Mouse (Mus musculus) ES-CJ7 (cell line): Measurements from ENCODE around the gene Ugt1a6a.

ENCODE experiments used
- DNase-seq: peaks from one replicate; pipeline ENCODE4 v3.0.0; 2011; ENCODE audit warnings: low read depth, low spot score

Gene Ugt1a6a

DNA sequence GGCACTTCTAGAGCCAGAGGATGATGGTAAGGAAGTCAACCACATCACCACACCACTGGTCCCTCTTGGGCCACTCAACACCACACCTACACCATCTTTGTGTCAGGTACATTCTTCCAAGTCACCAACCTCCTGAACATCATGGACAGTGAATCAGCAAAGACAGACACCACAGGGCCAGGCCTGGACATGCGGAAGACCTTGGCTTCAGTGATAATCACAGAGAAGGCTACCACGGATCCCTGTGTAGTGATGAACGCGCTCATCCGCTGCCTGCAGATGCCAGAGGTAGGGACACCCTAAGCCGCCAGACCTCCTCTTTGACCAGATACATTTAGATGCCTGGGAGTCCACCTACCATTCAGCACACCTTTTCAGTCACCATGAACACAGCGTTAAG, 93.5 kb downstream of the Ugt1a6a start:
- DNase-seq = no peak

DNA sequence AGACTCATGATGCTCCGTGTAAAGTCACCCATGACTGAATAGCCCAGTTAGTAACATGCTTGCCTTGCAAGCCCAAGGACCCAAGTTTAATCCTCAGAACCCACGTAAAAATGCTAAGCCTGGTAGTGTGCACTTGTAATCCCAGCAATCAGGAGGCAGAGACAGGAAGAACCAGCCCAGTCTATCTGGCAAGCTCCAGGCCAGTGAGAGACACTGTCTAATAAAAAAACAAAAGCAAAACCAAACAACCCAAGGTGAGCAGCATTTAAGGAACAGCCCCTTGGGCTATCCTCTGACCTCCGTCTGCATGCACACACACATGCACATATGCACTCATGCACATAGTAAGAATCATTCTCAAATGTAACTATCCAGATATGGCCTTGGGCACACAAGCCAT, 95.0 kb downstream of the Ugt1a6a start:
- no peak for DNase-seq

DNA sequence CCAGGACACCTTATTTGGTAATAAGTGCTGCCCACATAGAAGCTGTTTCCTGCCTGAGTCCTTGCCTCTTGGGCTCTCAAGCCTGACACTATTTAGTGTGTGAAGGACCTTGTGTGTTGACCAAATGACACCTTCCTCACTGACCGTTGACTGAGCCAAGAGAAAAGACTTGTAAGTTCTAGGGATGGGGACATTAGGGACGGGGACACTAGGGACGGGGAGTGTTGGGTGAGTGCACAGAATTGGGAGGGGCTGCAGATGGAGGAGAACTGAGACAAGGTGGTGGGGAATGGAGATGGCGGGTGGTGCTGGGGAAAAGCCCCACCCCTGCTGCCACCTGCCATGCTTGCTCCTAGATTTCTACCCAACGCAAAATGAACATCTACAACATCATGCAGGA, 95.4 kb downstream of the Ugt1a6a start:
- DNase-seq = no peak

DNA sequence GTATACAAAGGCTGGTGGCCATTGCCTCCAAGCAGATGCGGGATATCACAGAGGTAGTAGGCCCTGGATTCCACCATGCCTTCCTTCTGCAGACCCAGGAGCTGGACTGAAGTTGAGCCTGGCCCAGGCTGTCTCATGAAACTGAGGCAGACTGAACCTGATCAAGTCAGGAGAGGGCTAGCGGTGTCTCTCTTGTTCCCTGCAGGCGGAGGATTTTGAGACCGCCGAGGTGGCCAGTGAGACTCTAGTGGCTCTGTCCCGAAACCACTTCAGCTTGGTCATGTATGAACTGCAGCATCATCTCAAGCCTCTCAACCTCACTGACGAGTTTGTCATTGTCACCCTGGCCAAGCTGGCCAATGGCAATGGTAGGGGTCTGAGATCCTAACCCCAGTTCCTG, 95.8 kb downstream of the Ugt1a6a start:
- DNase-seq = no peak

DNA sequence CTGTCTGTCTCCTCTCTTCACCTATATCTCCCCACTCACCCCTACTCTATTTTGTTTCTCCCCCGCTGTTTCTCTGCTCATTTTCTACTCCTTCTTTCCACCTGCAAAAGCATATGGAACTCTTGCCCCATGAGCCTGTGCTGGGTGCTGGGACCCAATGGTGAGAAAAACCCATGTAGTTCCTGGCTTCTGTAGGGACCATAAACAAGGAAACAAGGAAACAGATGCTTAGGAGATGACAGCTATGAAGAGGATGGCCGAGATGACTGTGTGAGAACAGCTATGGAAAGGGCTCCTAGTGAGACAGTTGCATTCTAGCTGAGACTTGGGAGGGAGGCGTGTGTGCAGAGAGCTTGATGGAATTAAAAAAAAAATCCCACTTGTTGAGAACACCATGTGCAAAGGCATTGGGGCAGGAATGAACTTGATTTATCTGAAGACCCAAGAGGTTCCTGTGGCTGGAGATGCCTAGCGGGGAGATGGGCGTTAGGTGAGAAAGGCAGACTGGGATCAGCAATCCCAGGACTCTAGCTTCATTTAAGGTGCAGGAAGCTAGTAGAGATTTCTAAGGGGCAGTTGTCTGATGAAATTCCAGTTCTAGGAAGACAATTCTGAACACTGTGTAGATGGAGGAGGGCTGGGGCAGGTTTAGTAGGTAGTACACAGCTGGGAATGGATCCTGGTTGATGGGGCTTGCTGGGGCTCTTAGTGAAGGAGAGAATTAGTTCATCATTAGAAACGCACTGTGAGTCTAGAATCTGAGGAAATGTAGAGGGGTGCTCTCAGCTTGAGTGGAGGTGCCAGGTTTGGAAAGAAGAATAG, 96.6 kb downstream of the Ugt1a6a start:
- no peak for DNase-seq

DNA sequence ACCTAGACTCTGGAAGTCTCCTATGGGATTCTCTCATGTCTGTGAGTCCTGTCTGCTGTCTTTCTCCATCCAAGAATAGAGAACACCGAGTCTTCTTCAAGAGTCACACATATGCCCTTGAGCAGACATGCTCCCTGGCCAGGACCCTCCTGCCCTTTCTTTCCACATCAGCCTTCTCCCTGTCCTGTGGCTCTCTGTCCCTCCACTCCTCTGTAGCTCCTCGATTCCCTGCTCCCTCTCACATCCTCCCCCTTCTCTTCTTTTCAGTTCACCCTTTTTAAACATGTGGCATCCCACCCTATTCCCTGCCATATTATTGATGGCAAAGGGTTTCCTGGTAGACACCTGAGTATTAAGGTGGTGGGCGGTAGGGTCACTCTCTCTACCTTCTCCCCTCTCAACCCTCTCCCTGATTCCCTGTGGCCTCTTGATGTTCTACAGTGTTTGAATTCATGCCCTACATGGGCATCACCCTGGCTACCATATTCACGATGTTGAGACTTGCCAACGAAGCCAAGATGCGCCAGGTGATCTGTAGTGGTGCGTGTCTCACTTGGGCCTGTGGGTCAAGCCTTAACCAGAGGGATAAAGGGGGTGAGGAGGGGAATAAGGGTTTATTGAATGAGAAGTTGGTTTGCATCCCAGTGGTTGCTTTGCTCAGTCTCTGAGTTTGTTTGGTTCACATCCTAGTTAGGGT, 97.3 kb downstream of the Ugt1a6a start:
- no peak for DNase-seq

DNA sequence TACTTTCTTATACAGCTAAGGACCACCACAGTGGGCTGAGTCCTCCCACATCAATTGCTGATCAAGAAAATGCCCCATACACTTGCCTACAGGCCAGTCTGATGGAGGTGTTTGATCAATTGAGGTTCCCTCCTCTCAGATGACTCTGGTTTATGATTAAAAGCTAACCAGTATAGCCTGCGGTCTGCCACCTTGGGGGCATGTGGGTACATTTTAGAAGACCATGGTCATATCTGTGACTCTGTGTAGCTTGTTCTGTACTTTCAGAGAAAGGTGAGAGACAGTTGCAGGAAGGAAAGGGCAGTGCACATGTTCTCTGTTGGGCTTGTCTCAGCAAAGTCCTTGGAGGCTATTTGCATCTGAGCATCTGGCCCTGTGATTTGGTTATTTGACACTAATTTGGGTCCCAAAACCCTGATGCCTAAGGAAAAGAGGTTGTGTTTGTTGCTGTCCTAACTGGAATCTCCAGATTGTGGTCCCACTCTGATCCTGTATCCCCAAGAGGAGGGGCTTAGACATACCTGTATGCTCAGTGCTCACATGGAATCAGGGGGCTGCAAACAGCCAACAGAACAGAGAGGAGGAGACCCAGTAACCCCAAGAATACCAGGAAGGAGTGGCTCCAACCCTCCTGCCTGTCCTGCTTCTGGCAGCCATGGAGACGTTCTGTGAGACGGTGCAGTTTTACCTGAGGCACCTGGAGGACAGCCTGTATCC, 98.2 kb downstream of the Ugt1a6a start:
- DNase-seq = no peak

DNA sequence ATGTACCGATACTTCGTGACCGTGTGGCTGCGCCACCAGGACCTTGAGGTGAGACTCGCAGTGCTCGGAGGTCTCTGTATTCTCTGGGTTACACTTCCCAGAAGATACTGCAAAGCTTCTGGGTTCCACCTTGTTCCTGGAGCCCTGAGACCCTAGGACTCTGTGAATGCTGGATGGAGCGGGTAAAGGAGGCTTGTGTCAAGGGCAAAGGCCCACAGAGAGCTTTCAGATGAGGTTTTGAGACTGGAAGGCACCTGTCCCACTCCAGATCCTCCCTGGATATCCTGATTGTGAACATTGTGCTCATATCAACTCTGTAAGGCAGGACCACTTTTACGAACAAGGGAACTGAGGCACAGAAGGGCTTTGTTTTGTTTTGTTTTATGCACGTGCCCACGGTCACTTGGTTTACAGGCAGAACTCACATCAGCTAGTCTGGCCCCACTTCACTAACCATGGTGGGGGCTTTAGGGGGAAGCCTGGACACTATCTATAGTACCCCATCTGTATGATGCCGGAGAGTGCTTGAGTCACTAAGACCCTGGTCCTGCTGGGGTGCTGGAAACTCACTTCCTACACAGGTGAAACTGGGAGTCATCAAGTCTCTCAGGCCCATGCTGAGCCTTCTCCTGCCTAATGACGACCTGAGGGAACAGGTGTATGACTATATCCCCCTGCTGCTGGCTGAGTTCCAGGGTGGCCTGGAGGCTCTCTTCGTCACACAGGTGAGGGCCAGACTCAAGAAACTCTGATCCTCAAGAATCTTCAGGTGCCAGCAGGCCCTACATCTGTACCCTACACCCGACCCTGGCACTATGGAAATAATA, 99.0 kb downstream of the Ugt1a6a start:
- no peak for DNase-seq

DNA sequence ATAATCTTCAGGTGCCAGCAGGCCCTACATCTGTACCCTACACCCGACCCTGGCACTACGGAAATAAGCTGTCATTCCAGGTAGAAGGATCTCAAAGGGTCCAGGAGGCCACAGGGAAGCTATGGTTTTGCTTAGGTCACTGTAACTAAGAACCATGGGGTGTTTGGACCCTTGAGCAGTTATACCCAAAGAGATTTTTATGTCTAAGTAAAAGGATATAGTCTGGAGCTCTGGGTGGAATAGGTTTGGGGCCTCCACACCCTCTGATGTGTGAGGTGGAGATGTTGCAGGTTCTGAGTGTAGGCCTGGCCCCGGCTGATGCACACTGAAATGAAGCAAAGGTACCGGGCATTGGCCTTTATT, 99.6 kb downstream of the Ugt1a6a start:
- DNase-seq = no peak

DNA sequence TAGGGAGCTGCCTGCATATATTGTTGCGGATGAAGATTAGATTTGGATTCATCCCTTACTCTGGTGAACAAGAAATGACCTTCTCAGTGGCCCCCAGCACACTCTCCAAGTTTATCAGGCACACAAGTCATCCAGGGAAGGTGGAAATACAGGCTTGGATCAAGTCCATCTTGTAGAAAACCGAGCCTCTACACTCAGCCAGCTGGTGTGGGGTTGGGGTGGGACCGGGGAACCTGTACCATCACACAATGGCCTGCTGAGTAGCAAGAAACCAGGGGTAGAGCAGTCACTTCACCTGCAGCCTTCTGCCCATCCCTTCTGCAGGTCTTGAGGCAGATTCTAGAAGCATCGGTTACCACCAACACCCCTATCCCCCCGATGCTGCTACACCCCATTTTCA, 100.0 kb downstream of the Ugt1a6a start:
- no peak for DNase-seq

DNA sequence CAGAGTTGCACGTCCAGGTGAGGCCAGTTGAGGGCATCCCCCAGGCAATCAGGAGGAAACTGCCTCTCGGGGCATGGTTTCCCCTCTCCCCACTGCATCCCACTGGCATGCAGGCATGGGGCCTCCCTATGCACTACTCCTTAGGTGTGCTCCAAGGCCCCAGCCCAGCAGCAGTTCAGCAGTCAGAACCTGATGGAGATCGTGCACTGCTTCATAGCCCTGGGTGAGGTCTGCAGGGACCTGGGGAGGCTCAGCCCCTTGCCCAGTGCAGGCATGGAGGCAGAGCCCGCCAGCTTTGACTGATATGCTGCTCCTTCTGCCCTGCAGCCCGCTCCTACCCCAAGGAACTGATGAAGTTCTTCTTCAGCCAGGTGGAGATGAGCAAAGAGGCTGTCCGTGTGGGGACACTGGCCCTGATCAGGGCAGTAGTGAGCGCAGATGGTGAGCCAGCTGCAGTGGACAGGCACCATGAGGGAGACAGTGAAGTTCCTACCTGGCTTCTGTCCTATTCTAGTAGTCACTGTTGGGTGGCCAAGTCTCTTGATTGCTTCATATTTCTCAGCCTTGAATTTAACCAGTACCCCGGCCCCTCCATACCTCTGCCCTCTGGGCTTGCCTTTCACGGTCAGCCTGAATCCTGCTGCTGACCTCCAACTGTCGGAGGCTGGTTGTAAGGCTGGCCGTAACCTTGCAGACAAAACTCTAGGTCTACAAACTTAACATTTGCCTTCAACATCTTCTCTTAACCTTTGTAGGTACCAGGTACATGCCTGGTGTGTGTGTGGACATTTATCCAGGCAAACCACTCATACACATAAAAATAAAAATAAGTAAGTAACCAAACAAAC, 100.7 kb downstream of the Ugt1a6a start:
- no peak for DNase-seq

DNA sequence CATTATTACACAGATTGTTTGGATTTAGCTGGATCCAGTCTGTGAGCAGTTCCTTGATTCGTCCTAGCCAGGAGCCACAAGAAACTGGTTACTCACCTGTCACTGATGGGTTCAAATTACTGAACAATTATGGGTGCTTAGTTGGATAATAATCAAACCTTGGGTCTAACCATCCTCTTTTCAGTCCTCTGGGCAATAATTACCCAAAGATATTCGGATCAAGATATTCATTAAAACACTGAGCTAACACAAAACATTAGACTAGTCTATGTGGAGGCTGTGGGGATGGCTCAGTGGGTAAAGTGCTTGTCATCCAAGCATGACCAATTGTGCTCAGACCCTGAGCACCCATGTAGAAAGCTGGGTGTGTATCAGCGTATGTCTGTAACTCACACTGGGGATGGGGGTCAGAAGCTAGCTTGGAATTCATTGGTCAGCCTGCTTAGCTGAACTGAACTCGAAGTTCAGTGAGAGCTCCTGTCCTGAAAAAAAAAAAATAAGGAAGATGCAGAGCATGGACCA, 101.3 kb downstream of the Ugt1a6a start:
- DNase-seq = no peak

DNA sequence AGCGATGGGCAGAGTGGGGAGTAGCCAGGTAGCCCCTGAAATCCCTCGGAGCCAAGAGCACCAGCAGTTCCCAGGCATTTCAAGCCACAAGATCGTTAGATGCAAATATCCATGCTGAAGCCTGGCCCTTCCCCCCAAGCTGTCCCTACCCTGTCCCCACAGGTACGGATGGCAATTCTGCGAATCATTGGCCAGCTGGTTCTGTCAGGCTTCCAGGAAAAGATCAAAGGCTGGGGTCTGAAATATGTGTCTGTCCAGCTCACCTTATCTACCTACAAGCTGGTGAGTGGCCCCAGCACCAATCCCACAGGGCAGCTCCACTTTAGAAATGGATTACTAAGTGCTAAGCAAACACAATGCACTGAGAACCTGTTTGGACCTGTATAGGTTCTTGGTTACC, 102.7 kb downstream of the Ugt1a6a start:
- no peak for DNase-seq

DNA sequence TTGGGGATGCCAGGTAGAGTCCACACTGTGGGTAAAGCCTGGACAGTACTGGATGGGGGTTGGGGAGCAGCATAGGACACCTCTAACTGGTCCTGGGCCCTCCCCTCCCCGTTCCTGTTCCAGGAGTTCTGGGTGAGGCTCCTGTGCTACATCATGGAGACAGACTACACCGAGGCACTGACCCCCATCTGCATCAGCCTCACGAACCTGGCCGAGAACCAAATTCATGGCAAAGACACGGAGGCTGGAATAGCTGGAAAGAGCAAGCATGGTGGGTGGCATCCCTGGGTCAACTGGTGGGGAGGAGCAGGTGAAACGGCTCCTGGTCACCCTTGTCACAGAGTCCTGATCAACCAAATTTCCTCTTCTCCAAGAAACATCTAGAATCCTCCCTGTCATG, 104.2 kb downstream of the Ugt1a6a start:
- DNase-seq = no peak

DNA sequence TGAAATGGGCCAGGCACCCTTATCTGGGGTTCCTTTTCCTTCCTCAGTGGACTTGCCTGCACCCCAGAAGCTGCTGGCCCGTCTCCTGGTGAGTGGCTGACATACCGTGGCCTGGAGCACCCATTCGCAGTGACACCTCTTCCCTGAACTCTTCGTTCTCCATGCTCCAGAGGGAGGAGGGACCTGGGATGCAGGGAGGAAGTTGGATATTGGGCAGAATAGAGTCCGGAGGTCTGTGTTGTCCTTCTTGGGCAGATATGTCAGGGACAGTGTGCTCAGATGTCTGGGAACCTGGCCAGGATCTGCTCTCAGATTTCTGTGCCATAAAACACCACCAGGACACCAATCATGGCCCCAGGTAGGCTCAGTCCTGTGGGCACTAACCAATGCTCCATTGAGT, 105.5 kb downstream of the Ugt1a6a start:
- no peak for DNase-seq

DNA sequence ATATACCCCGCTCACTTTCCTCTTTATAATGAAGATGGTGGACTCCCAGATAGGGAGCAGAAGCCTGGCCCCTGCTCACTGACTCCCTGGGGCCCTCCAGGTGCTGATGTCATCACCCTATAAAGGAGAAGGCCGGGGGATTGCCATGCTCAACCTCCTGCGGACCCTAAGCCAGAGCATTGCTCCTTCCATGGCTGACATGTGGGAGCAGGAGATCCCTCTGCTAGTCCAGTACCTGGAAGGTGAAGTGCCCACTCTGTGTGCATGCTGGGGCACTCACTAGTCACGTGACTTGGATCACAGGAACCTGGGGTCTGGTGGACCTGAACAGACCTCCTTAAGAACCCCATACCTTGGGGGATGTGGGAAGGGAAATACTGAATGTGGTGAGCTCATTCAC, 106.0 kb downstream of the Ugt1a6a start:
- DNase-seq = no peak

DNA sequence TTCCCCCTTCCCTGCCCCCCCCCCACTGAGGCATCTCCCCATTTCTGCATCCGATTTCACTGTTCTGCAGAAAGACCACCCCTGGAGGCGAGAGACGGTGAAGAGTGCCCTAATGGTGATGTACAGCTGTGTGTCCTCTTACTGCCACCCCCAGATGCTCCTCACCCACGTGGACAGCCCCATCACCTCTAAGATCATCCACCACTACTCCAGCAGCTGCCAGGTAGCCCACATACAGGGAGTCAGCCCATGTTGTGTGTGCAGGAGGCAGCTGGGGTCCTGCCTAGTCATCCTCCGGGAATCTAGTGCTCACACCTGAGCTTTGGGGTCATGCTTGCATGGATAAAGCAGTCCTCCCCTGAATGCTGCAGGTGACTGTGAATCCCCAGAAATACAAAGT, 109.3 kb downstream of the Ugt1a6a start:
- no peak for DNase-seq

DNA sequence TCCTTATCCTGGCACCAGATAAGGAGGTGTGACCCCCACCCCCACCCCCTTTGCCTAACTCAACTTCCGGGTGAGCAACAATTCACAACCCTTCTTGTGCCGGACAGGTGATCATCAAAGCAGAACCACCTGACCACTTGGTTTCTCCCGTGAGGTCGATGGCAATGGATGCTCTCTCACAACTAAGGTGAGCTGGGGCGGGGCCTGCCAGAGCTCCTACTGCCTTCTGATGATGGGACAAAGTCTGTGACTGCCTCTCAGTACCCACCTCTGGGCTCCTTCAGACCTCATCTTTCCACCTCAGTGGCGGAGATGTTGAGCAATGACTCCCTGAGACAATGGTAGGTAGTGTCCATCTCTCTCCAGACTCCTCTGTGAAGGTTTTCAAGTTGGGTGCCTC, 111.3 kb downstream of the Ugt1a6a start:
- no peak for DNase-seq

DNA sequence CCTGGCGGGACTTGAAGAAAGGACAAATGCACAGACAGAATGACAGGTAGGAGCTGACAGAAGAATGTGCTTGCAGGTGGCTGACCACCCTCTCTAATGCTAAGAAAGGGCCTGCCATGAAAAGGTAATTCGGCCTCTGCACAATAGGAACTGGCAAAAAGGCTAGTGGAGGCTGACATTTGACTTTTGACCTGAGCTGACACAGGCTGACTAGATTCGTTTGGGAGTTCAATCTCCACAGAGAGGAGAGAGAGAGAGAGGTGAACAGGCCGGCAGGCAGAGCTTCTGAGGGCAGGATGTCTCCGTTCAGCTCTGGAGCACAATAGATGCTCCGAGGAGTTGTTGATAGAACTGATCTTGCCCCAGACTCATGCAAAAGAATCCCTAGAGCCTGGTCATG, 111.8 kb downstream of the Ugt1a6a start:
- DNase-seq = no peak

DNA sequence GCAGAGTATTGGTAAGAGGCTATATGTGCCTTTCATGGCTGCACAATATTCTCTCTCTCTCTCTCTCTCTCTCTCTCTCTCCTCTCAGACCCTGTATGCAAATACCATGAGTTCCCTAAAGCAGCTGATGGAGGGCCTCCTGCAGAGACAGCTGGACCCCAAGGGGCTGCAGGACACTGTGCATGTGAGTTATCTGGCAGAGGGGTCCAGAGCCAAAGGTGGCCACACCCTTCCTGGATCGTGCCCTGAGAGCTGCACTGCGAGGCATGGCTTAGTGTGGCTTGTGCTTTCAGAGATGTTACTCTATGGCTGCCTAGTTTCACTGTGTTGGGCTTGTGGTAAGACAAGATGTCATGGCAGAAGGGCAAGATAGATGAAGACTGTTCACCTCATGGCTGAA, 113.1 kb downstream of the Ugt1a6a start:
- no peak for DNase-seq

DNA sequence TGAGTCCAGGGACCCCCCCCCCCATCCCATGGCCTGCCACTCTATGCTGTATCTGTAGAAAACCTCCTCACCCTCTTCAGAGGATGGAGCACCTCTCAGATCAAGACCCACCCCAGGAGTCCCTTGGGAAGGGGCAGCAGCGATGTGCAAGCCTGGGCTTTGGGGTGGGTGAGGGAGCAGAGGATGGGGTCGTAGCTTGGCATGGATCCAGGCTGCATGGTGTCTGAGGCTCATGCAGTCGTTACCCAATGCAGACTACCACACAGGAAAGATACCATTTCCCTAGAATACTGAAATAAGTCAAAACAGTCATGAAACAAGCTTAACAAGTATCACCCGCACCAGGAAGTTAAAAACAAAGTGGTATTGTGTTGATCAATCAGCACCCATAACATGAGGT, 114.0 kb downstream of the Ugt1a6a start:
- no peak for DNase-seq
